Mouse (Mus musculus) neural tube, embryonic 15.5 days (tissue): ENCODE measurements at regions not wholly inside any gene's neighbourhood (a gene's known extent, or its start where the extent isn't known, plus 50 kb on each side); places are given as distances from the start of the nearest gene placed in this dataset.
A peak's percentile ranks its signal among the peaks of the same experiment; 100 is the strongest.

Source experiments
- ATAC-seq: fragments of 200-750 bp; cut with Nextera tagmentation; 2 replicates; pipeline ENCODE4 v1.8.0; 2017; ENCODE audit warnings: mild to moderate bottlenecking, moderate TSS enrichment, moderate library complexity; ENCODE audit not compliant: low FRiP score
- H3K27ac ChIP-seq: fragments of 300-500 bp; sonication (generic); replicated peaks from 2 replicates; pipeline ENCODE4 v1.5.1; 2015; ENCODE audit warnings: mild to moderate bottlenecking, inconsistent platforms
- H3K27me3 ChIP-seq: fragments of 300-500 bp; sonication (generic); replicated peaks from 2 replicates; pipeline ENCODE4 v1.6.1; 2015; ENCODE audit warnings: inconsistent platforms
- H3K36me3 ChIP-seq: fragments of 300-500 bp; sonication (generic); 2 replicates; pipeline ENCODE4 v1.6.1; 2015; ENCODE audit warnings: inconsistent platforms
- H3K4me1 ChIP-seq: fragments of 300-500 bp; sonication (generic); 2 replicates; pipeline ENCODE4 v1.6.1; 2015; ENCODE audit warnings: inconsistent platforms
- H3K4me2 ChIP-seq: fragments of 300-500 bp; sonication (generic); 2 replicates; pipeline ENCODE4 v1.6.1; 2015; ENCODE audit warnings: inconsistent platforms, mild to moderate bottlenecking, moderate library complexity
- H3K4me3 ChIP-seq: fragments of 300-500 bp; sonication (generic); replicated peaks from 2 replicates; pipeline ENCODE4 v1.5.1; 2015; ENCODE audit warnings: mild to moderate bottlenecking, inconsistent platforms
- H3K9ac ChIP-seq: fragments of 300-500 bp; sonication (generic); replicated peaks from 2 replicates; pipeline ENCODE4 v1.6.1; 2015; ENCODE audit warnings: mild to moderate bottlenecking, inconsistent platforms
- H3K9me3 ChIP-seq: fragments of 300-500 bp; sonication (generic); replicated peaks from 2 replicates; pipeline ENCODE4 v1.6.1; 2016; ENCODE audit warnings: inconsistent platforms
- WGBS: fragments of 180-500 bp; shearing (Covaris S2); methylation state at CpG from one replicate; pipeline ENCODE4 v1.1.7; 2015; ENCODE audit warnings: mixed read lengths; 5-methylcytosine and 5-hydroxymethylcytosine counted together

DNA sequence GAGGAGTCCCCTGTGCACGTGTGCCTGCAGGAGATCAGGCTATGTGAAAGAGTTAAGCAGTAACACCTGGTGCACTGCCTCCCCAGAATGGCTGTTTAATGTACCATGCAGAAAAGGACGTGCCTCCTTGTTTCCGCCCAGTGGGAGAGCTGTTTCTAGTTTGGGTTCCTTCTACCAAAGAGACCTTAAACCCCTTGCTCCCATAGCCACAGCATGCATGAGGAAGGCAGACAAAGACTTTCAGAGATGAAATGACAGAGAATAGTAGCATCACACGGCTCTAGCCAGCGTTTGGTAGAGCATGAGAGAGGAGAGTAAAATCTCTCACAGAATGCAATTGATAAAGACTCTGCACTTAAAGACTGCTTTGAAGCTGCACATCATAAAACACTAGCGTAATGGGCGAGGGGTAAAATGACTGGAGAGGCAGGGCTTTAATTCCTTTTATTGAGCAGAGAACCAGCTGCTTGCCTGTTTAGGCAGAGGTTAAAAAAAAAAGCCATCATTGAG is 74.3 kb upstream of the Gbe1 start:
- H3K4me3 ChIP-seq = no peak overlapping the region
- H3K4me1 ChIP-seq = peaks cover 14% of the 10 kb centered on the region
- no peak overlapping the region for H3K9ac ChIP-seq
- H3K36me3 ChIP-seq = no peaks in the 10 kb centered on the region
- peak overlapping the region; percentile 43 for H3K27ac ChIP-seq
- 7% methylated on average over 7 of the region's 7 CpGs for WGBS
- ATAC-seq = peak; percentile 59
- peak overlapping the region; percentile 22 for H3K4me2 ChIP-seq
- no peaks in the 10 kb centered on the region for H3K9me3 ChIP-seq
- H3K27me3 ChIP-seq = no peaks in the 10 kb centered on the region

DNA sequence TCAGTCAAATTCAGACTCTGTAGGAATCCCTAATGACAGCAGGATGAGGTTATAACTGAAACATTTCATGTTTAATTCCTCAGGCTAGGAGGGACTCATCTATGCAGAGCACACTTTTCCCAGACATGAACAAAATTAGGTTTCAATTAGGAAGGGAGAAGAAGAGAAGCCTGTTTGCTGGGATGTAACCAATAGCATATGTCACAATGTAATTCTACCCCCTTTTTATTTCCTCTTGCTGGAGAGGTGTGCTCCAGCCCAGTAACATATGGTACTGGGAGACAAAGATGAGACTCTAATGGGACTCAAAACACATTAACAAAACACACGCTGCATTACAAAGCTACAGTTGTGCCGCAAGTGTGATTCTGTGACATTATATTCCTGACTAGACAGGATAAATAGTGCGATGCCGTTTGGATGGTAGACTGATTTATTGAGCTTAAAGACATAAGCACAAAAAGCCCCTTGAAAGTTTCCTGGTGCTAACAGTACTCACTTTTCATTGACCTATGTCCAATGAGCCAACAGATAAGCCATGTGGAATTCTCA is 69.5 kb upstream of the Gbe1 start:
- H3K9ac ChIP-seq = no peak overlapping the region
- no peak for ATAC-seq
- WGBS = 38% methylated on average over 4 of the region's 4 CpGs
- H3K36me3 ChIP-seq = no peaks in the 10 kb centered on the region
- no peak overlapping the region for H3K4me2 ChIP-seq
- H3K27me3 ChIP-seq = no peaks in the 10 kb centered on the region
- H3K27ac ChIP-seq = no peak overlapping the region
- H3K9me3 ChIP-seq = no peaks in the 10 kb centered on the region
- H3K4me3 ChIP-seq = no peak overlapping the region
- peaks cover 10% of the 10 kb centered on the region for H3K4me1 ChIP-seq

DNA sequence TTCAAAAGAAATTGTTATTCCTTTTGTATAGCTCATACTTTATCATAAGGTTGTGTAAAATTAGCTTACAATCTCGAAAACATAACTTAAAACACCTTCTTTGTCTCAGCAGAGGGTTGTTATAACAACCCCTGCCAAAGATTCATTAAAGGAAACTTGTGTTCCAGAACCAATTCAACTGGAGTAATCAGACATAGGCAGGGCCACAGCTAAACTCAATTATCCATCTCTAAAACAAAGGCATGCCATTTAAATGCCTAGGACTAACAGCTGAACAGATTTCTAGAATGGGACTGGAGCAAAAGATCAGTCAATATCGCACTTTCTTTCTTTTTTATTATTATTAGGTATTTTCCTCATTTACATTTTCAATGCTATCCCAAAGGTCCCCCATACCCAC is 68.8 kb upstream of the Gbe1 start:
- H3K9me3 ChIP-seq = no peaks in the 10 kb centered on the region
- WGBS = 88% methylated on average over 2 of the region's 2 CpGs
- H3K27ac ChIP-seq = no peak overlapping the region
- no peak overlapping the region for H3K4me3 ChIP-seq
- H3K4me2 ChIP-seq = no peak overlapping the region
- H3K36me3 ChIP-seq = no peaks in the 10 kb centered on the region
- H3K9ac ChIP-seq = no peak overlapping the region
- peaks cover 3% of the 10 kb centered on the region; the same call in 1 of the 2 replicates for H3K4me1 ChIP-seq
- ATAC-seq = no peak
- H3K27me3 ChIP-seq = no peaks in the 10 kb centered on the region

DNA sequence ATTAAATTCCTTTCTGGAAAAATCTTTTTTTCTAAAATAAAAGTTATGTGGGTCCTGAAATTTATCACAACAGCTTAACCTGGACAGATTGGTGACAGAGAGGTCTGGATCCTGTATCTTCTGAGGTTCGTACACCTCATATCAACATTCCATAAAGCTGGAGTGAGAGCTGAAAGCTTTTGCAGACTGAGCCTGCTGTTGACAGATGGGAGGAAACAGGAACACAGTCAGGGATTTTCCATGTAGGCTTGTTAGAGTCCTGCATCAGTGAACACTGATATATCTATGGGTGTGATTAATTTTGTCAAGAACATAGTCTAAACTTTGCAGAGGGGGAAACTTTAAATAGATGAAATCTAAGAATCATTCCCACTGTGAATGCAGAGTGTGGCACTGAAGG is 54.4 kb upstream of the Gbe1 start:
- Histone ChIP-seq H3K27me3 (no peaks in the 10 kb centered on the region), H3K27ac (no peak overlapping the region), H3K9ac (no peak overlapping the region), H3K4me3 (no peak overlapping the region), H3K9me3 (no peaks in the 10 kb centered on the region), H3K36me3 (no peaks in the 10 kb centered on the region), H3K4me1 (no peaks in the 10 kb centered on the region), H3K4me2 (no peak overlapping the region)
- no peak for ATAC-seq
- 85% methylated on average over 1 of the region's 1 CpGs for WGBS

DNA sequence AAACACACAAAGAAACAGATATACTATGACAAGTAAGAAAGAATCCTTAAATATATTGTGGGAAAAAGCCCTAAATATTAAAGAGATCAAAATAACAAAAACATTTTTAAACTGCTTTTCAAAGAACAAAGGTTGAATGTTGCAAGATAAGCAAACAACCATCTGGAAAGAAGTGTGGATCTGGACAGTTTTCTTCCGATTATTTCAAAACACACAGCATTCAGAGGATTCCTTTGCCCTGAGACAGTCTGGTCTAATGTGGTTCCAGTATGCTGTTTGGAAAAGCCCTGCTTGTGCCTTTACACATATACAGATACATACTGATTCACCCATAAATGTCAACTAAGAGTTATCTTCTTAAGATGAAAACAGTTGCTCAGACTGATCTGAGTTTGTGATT is 53.6 kb upstream of the Gbe1 start:
- no peak overlapping the region for H3K9ac ChIP-seq
- H3K4me2 ChIP-seq = no peak overlapping the region
- no peaks in the 10 kb centered on the region for H3K9me3 ChIP-seq
- H3K4me1 ChIP-seq = no peaks in the 10 kb centered on the region
- WGBS = 91% methylated on average over 1 of the region's 1 CpGs
- H3K27me3 ChIP-seq = no peaks in the 10 kb centered on the region
- H3K27ac ChIP-seq = no peak overlapping the region
- ATAC-seq = no peak
- H3K4me3 ChIP-seq = no peak overlapping the region
- H3K36me3 ChIP-seq = no peaks in the 10 kb centered on the region
